Mouse (Mus musculus) heart, postnatal 0 days (tissue): Measurements from ENCODE around the gene Nrxn1.

Source experiments
- CTCF ChIP-seq: IDR thresholded peaks from 2 replicates; pipeline ENCODE4 v1.5.1; 2016; ENCODE audit warnings: antibody characterized with exemption, control low read depth, low read depth
- EP300 ChIP-seq: IDR thresholded peaks from 2 replicates; pipeline ENCODE4 v1.6.1; 2016; ENCODE audit warnings: antibody characterized with exemption, low read depth

DNA sequence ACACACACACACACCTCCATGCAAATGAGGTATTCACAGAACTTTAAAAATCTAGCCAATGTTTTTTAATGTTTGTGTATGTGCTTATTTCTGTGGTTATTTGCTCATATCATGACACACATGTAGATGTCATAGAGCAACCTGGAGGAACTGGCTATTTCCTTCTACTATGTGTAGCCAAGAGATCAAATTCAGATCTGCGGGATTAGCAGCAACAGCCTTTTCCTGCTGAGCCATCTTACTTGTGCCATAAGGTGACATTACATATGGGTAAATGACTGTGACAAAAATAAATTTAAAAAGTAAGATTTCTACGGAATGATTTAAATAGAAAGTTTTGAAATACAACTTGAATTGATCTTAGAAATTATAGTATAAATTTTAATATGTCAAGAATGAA, 672.1 kb downstream of the Nrxn1 start:
- TF ChIP-seq EP300 (no peak), CTCF (no peak)
